Mouse (Mus musculus): ENCODE data around the gene Golga4. TPM values are rescaled to one million over a fixed set of nuclear protein-coding genes. Genes with fewer than 3 reads are reported as not detected.

Gene Golga4
- polyA plus RNA-seq, 1 experiment from 2014 or later = 74.8 TPM

Other genes starting within 250 kb of the Golga4 start
- 0.08 and 0.11 TPM in 2 replicates for gene Eomes, start 28.1 kb upstream of the Golga4 start, polyA plus RNA-seq (2016; fragmentation: Nextera tagmentation; extraction: Ambion mirVana)
- gene Itga9, start 100.4 kb downstream of the Golga4 start, polyA plus RNA-seq (2016; fragmentation: Nextera tagmentation; extraction: Ambion mirVana) = 20.2 and 21.0 TPM in 2 replicates

Data from heart, embryonic 12.5 days (tissue).